Mouse (Mus musculus): Measurements from ENCODE around the gene Tmem97. TPM values are rescaled to one million over a fixed set of nuclear protein-coding genes. Genes with fewer than 3 reads are reported as not detected.
A peak's percentile ranks its signal among the peaks of the same experiment; 100 is the strongest.
"Not testable (repeated sequence)": the region's sequence is repeated elsewhere in the genome, so short reads cannot be mapped to it uniquely, and the experiment has no call there.

Tmem97 gene
- polyA plus RNA-seq (2012; ENCODE audit: insufficient read depth, insufficient read length, missing spikeins), result 14.8 and 20.7 TPM in 2 replicates

DNA sequence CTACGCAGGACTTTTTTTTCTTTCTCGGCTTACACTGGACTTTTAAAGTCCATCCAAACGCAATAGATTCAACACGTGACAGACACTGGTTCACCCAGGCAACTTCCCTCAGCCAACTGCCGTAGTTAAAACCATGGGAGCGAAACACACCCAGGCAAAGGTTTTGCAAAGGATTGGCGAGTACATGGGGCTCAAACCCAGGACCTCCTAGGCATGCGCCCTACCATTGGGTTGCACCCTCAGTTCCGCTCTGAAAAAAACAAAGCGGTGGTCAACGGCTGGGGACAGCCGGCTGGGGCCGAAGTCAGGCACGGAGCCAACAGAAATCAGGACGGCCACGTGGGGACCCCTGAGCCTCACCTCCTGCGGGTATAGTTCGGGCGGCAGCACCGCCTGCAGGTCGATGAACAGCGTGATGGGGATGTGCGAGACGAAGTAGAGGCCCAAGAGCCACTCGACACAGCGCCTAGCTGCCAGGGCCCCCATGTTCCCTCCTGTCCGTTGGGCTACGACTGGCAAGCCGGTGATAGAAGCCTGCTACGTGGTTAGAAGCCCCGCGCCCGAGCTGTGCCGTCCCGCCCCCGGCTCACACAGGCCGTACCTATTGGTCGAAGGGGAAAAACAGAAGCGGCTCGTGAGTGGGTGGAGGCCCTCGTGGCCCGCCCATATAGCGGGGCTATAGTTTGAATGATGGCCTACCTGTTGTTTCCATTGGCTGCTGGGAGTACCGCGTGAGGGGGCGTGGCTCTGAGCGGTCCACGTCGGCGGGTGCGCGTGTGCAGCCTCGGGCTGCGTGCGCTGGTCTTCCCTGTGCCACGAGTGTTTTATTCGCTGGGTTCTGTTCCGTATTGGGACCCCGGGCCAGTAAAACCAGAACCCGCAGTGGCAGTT, at the start of gene Tmem97:
TSS of gene Tmem97 (minus strand) at position 610 of the 891 bp plus-strand sequence.
- no peaks in the 10 kb centered on the region; the same call in 1 of the 2 replicates for H3K4me1 ChIP-seq (ENCODE audit: control insufficient read depth, insufficient read depth, insufficient read length, low read length)
- peak within 1 kb of the TSS; percentile 69 for H3K4me3 ChIP-seq (ENCODE audit: insufficient read depth, low read depth, low read length)
- H3K27ac ChIP-seq (replicated peaks; ENCODE audit: low read depth, low read length), result no peak within 1 kb of the TSS

DNA sequence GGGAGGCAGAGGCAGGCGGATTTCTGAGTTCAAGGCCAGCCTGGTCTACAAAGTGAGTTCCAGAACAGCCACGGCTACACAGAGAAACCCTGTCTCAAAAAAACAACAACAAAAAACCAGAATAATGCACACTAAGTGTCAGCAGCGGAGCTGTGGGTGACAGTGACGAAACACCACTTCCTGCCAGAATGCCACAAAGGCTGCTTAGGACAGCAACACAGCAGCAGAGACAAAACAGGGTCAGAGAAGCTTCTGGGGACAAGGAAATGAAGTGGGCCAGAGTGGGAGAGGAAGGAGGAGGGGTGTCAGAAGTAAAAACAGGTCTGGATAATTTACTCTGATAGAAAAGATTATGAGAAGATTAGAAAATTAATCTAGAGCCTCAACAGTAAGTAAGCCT, 49.5 kb upstream of the Tmem97 start:
- Histone ChIP-seq H3K27ac (replicated peaks; ENCODE audit: low read depth, low read length) (no peak overlapping the region), H3K4me3 (ENCODE audit: insufficient read depth, low read depth, low read length) (no peak overlapping the region), H3K4me1 (ENCODE audit: control insufficient read depth, insufficient read depth, insufficient read length, low read length) (no peaks in the 10 kb centered on the region)

DNA sequence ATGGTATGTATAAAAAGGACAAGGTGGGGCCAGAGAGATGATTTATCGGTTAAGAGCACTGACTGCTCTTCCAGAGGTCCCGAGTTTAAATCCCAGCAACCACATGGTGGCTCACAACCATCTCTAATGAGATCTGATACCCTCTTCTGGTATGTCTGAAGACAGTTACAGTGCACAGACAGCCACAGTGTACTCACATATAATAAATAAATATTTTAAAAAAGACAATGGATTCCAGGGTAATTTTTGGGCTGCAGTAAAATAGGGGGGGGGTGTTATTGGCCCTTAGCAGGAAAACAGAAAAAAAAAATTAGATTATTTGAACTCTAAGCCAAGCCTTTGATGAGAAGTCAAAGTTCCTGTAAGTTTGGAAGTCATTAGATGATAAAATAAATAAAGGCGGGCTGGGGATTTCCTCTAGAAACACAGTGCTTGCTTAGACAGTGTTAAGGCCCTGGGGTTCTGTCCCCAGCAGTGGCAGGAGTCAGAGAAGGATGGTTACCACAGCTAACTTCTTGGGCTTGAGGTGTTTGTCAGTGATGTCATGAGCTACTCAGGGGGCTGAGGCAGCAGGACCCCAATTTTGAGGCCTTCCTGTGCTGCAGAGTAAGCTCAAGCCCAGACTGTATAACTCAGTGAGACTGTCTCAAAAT, 48.3 kb upstream of the Tmem97 start:
- H3K4me1 ChIP-seq (ENCODE audit: control insufficient read depth, insufficient read depth, insufficient read length, low read length), result no peaks in the 10 kb centered on the region
- no peak overlapping the region for H3K27ac ChIP-seq (replicated peaks; ENCODE audit: low read depth, low read length)
- no peak overlapping the region for H3K4me3 ChIP-seq (ENCODE audit: insufficient read depth, low read depth, low read length)

- no peak overlapping the region for H3K27ac ChIP-seq (replicated peaks; ENCODE audit: low read depth, low read length)
- no peaks in the 10 kb centered on the region for H3K4me1 ChIP-seq (ENCODE audit: control insufficient read depth, insufficient read depth, insufficient read length, low read length)
- no peak overlapping the region for H3K4me3 ChIP-seq (ENCODE audit: insufficient read depth, low read depth, low read length)
Observed at GRCm38 (mm10) chr11:78596750-78597149, 46.2 kb upstream of the Tmem97 start.

GRCm38 (mm10) chr11:78595773-78596172, 45.2 kb upstream of the Tmem97 start:
- Histone ChIP-seq H3K4me1 (ENCODE audit: control insufficient read depth, insufficient read depth, insufficient read length, low read length) (no peaks in the 10 kb centered on the region), H3K4me3 (ENCODE audit: insufficient read depth, low read depth, low read length) (no peak overlapping the region), H3K27ac (replicated peaks; ENCODE audit: low read depth, low read length) (no peak overlapping the region)

DNA sequence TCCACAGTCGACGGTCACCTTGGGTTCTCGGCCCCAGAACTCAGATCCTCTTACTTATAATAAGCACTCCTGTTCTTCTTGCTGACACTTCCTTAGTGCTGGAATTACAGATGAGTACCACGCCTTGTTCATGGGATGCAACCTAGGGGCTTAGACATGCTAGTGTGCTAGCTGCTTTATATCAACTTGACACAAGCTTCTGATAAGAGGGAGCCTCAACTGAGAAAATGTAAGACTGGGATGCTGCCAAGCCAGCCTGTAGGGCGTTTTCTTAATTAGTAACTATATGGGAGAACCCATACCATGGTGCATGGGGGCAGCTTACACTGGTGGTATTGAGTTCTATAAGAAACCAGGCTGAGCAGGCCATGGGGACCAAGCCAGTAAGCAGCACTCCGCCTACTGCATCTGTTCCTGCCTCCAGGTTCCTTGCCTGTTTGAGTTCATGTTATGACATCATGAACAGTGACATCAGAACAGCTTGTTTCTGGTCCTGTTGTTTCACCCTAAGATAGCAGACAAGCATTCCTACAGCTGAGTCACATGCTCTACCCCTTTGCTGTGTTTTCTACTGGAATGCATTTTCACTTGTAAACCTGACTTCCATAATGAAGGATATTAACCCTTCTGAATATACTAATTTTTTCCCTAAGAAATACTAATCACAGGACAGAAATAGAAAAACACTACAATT, 43.8 kb upstream of the Tmem97 start:
- H3K4me3 ChIP-seq (ENCODE audit: insufficient read depth, low read depth, low read length), result no peak overlapping the region
- no peaks in the 10 kb centered on the region for H3K4me1 ChIP-seq (ENCODE audit: control insufficient read depth, insufficient read depth, insufficient read length, low read length)
- H3K27ac ChIP-seq (replicated peaks; ENCODE audit: low read depth, low read length), result no peak overlapping the region

- not testable (repeated sequence) for H3K27ac ChIP-seq (replicated peaks; ENCODE audit: low read depth, low read length); H3K4me1 ChIP-seq (ENCODE audit: control insufficient read depth, insufficient read depth, insufficient read length, low read length); H3K4me3 ChIP-seq (ENCODE audit: insufficient read depth, low read depth, low read length)
Observed at GRCm38 (mm10) chr11:78587677-78588076, 37.1 kb upstream of the Tmem97 start.

- Histone ChIP-seq H3K4me3 (ENCODE audit: insufficient read depth, low read depth, low read length) (no peak overlapping the region), H3K27ac (replicated peaks; ENCODE audit: low read depth, low read length) (no peak overlapping the region), H3K4me1 (ENCODE audit: control insufficient read depth, insufficient read depth, insufficient read length, low read length) (no peaks in the 10 kb centered on the region)
Observed at GRCm38 (mm10) chr11:78586099-78586498, 35.5 kb upstream of the Tmem97 start.

DNA sequence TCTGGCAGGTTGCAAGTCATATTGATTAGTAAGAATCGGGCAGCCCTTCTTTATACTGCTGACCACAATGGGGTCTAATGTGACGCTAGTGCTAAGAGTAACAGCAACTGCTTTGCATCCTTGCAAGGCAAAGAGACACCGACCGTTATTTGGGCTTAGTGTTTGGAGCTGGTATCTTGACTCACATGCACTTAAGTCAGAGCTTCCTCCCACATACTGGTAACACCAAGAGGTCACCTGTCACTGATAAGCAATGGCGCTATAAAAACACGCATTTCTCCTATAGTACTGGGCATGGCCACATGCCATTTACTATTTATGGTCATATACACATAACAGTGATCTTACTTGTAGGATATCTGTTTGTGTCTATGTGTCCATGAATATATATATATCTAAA, 32.3 kb upstream of the Tmem97 start:
- no peak overlapping the region for H3K4me3 ChIP-seq (ENCODE audit: insufficient read depth, low read depth, low read length)
- no peaks in the 10 kb centered on the region for H3K4me1 ChIP-seq (ENCODE audit: control insufficient read depth, insufficient read depth, insufficient read length, low read length)

DNA sequence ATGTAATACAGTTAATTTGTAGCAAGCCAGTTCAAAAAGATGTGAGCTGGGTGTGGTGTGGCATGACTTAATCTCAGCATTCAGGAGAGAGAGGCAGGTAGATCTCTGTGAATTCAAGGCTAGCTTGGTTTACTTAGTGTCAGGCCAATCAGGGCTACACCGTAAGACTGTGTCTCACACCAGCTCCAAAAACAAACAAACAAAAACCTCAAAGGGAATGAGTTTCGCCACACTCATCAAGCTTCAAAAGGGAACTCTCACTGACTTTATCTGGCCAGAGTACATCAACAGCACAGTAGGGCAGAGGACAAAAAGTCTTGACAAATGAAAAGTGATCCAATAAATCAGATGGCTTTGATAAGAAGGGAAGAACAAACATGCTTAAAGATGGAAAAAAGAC, 24.4 kb upstream of the Tmem97 start:
- Histone ChIP-seq H3K4me3 (ENCODE audit: insufficient read depth, low read depth, low read length) (no peak overlapping the region), H3K4me1 (ENCODE audit: control insufficient read depth, insufficient read depth, insufficient read length, low read length) (no peaks in the 10 kb centered on the region), H3K27ac (replicated peaks; ENCODE audit: low read depth, low read length) (no peak overlapping the region)

More for the DNA sequence above, 32.3 kb upstream of the Tmem97 start:
- H3K27ac ChIP-seq (replicated peaks; ENCODE audit: low read depth, low read length), result no peak overlapping the region

GRCm38 (mm10) chr11:78574536-78574935, 24.0 kb upstream of the Tmem97 start:
- no peaks in the 10 kb centered on the region for H3K4me1 ChIP-seq (ENCODE audit: control insufficient read depth, insufficient read depth, insufficient read length, low read length)
- H3K4me3 ChIP-seq (ENCODE audit: insufficient read depth, low read depth, low read length), result no peak overlapping the region
- H3K27ac ChIP-seq (replicated peaks; ENCODE audit: low read depth, low read length), result no peak overlapping the region

- not testable (repeated sequence) for H3K4me1 ChIP-seq (ENCODE audit: control insufficient read depth, insufficient read depth, insufficient read length, low read length); H3K27ac ChIP-seq (replicated peaks; ENCODE audit: low read depth, low read length); H3K4me3 ChIP-seq (ENCODE audit: insufficient read depth, low read depth, low read length)
Observed at GRCm38 (mm10) chr11:78574031-78574430, 23.5 kb upstream of the Tmem97 start.

DNA sequence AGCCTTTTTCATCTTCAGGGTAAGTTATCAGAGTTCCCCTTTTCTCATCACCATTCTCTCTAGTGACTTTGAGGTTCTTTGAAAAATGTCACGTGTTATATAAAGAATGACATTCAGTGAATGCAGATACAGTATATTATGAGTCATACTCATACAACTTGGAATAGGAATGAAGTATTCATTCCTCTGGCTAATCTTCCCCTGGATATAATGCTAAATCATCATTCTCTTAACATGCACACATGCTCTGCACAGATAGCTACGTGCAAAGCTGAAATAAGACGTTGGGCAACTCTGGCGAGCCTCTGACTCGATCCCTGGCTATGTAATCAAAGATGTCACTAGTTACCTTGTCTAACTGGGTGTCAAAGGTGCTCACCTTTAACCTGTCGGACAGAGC, 21.3 kb upstream of the Tmem97 start:
- Histone ChIP-seq H3K4me3 (ENCODE audit: insufficient read depth, low read depth, low read length) (no peak overlapping the region), H3K27ac (replicated peaks; ENCODE audit: low read depth, low read length) (no peak overlapping the region)

DNA sequence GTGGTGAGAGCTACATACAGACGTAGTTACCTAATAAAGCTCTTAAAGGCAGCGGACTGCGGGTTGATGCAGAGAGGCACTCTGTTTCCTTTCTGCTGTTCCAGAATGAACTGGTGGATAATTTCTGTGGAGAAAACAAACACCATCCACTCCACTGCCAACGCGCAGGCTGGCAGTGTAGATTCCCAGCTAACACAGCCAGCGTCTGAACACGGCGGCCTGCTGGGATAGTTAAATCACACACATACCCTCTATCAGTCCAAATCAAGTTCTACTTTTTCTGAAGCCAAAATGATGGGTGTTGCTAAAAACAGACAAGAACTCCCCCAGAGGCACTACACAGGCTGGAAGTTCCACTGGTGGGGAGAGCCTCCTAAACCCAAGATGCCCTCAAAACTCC, 20.9 kb upstream of the Tmem97 start:
- Histone ChIP-seq H3K4me1 (ENCODE audit: control insufficient read depth, insufficient read depth, insufficient read length, low read length) (no peaks in the 10 kb centered on the region), H3K4me3 (ENCODE audit: insufficient read depth, low read depth, low read length) (no peak overlapping the region), H3K27ac (replicated peaks; ENCODE audit: low read depth, low read length) (no peak overlapping the region)

More for the DNA sequence above, 21.3 kb upstream of the Tmem97 start:
- H3K4me1 ChIP-seq (ENCODE audit: control insufficient read depth, insufficient read depth, insufficient read length, low read length), result no peaks in the 10 kb centered on the region

- no peak overlapping the region for H3K4me3 ChIP-seq (ENCODE audit: insufficient read depth, low read depth, low read length)
- no peaks in the 10 kb centered on the region for H3K4me1 ChIP-seq (ENCODE audit: control insufficient read depth, insufficient read depth, insufficient read length, low read length)
- H3K27ac ChIP-seq (replicated peaks; ENCODE audit: low read depth, low read length), result 0 out of 2 replicates have a peak overlapping the region, but pooled peaks have one; percentile 9
Observed at GRCm38 (mm10) chr11:78569806-78570205, 19.2 kb upstream of the Tmem97 start.

Measured in brown adipose tissue, adult 24 weeks (tissue).